ENCODE assay signal across 12 mouse cellular contexts in genomic region chr5:103758491-103758890, GRCm38 (mm10).
DNase-seq lines count a peak whose midpoint lies in the region; ATAC-seq and TF ChIP-seq lines count a peak whose summit lies in the region.
"Had no signal": no experiment of that assay in that cellular context is flagged by ENCODE, and none has a peak within 500 bp of the region (broad histone marks: within the 10 kb centered on the region; RNA-seq: fewer than 3 reads in every experiment).

No protein-coding gene starts in this region.

- H3K4me3 ChIP-seq in heart, embryonic 13.5 days = no peak overlapping the region
- peak overlapping the region; percentile 87 for H3K4me3 ChIP-seq in liver, embryonic 13.5 days (replicated peaks)
- no peak overlapping the region for H3K4me3 ChIP-seq in intestine, postnatal 0 days (ENCODE audit: low read depth, low read length)
- H3K4me3 ChIP-seq: forebrain, embryonic 10.5 days; neural tube, embryonic 15.5 days had no signal

- no peak for TF ChIP-seq CTCF in intestine, postnatal 0 days (IDR thresholded peaks at IDR 0.05; ENCODE audit: low read depth)

- peaks cover 80% of the 10 kb centered on the region for H3K4me1 ChIP-seq in heart, embryonic 13.5 days
- peaks cover 81% of the 10 kb centered on the region for H3K4me1 ChIP-seq in liver, embryonic 13.5 days (replicated peaks)
- H3K4me1 ChIP-seq in intestine, postnatal 0 days (replicated peaks; ENCODE audit: control insufficient read depth, insufficient read depth, low read length) = peaks cover 11% of the 10 kb centered on the region; the same call in 1 of the 2 replicates

- 0 out of 2 replicates have a peak overlapping the region, but pooled peaks have one; percentile 95 for H3K4me2 ChIP-seq in heart, embryonic 13.5 days
- H3K4me2 ChIP-seq in liver, embryonic 13.5 days = peak overlapping the region; percentile 98
- no peak overlapping the region for H3K4me2 ChIP-seq in intestine, postnatal 0 days (replicated peaks; ENCODE audit: low read depth)
- H3K4me2 ChIP-seq: neural tube, embryonic 15.5 days had no signal

- WGBS in heart, embryonic 13.5 days = 58% methylated on average over 4 of the region's 4 CpGs
- WGBS in liver, embryonic 13.5 days (ENCODE audit: insufficient replicate concordance) = 52% methylated on average over 4 of the region's 4 CpGs
- WGBS in intestine, postnatal 0 days = 64% methylated on average over 4 of the region's 4 CpGs

- H3K9ac ChIP-seq in heart, embryonic 13.5 days = no peak overlapping the region
- peak overlapping the region; percentile 96 for H3K9ac ChIP-seq in liver, embryonic 13.5 days
- H3K9ac ChIP-seq in intestine, postnatal 0 days (ENCODE audit: low read depth, low read length) = no peak overlapping the region
- H3K9ac ChIP-seq: neural tube, embryonic 15.5 days had no signal

- H3K27me3 ChIP-seq in heart, embryonic 13.5 days (replicated peaks) = no peaks in the 10 kb centered on the region
- no peaks in the 10 kb centered on the region for H3K27me3 ChIP-seq in liver, embryonic 13.5 days
- no peaks in the 10 kb centered on the region for H3K27me3 ChIP-seq in intestine, postnatal 0 days (replicated peaks; ENCODE audit: control insufficient read depth, insufficient read depth, low read length)

- no peak overlapping the region for H3K27ac ChIP-seq in heart, embryonic 13.5 days (replicated peaks)
- peak overlapping the region; percentile 100 for H3K27ac ChIP-seq in liver, embryonic 13.5 days
- H3K27ac ChIP-seq in intestine, postnatal 0 days (ENCODE audit: low read depth, low read length) = no peak overlapping the region
- H3K27ac ChIP-seq: forebrain, embryonic 10.5 days; neural tube, embryonic 15.5 days had no signal

- peak; percentile 56 to 82 for DNase-seq in adrenal gland, adult (ENCODE audit: inconsistent age in 2 of 2, low spot score in 1 of 2)
- no peak for DNase-seq in adrenal gland, postnatal 14 days
- no peak for DNase-seq in heart, postnatal 4 days
- DNase-seq in NIH3T3 (ENCODE audit: low read depth) = peak; percentile 75
- no peak for DNase-seq in liver, embryonic 13.5 days
- DNase-seq in embryo, embryonic 11 days = no peak
- DNase-seq: lung, adult 18-20 months; right cerebral cortex, adult 18-20 months had no signal

- H3K36me3 ChIP-seq in heart, embryonic 13.5 days = no peaks in the 10 kb centered on the region
- peaks cover 15% of the 10 kb centered on the region for H3K36me3 ChIP-seq in liver, embryonic 13.5 days
- no peaks in the 10 kb centered on the region; the same call in 1 of the 2 replicates for H3K36me3 ChIP-seq in intestine, postnatal 0 days (ENCODE audit: control insufficient read depth, insufficient read depth)
- H3K36me3 ChIP-seq: neural tube, embryonic 15.5 days had no signal

- H3K9me3 ChIP-seq in heart, embryonic 13.5 days = no peaks in the 10 kb centered on the region
- no peaks in the 10 kb centered on the region for H3K9me3 ChIP-seq in liver, embryonic 13.5 days (replicated peaks)
- H3K9me3 ChIP-seq in intestine, postnatal 0 days (ENCODE audit: control insufficient read depth) = no peaks in the 10 kb centered on the region
- H3K9me3 ChIP-seq: neural tube, embryonic 15.5 days had no signal

- no peak for ATAC-seq in heart, embryonic 13.5 days (ENCODE audit: extremely low read depth, insufficient number of reproducible peaks, low FRiP score, low TSS enrichment)
- no peak for ATAC-seq in liver, embryonic 13.5 days (ENCODE audit: low read depth)
- no peak for ATAC-seq in intestine, postnatal 0 days

Comparison
In these comparisons a context has a peak if more than half of its experiments do, and no peak if none do; other contexts are left out.
1. DNase-seq: peak in adrenal gland, adult (2 of 2) and NIH3T3 (single experiment); none in adrenal gland, postnatal 14 days (single experiment), heart, postnatal 4 days (single experiment), liver, embryonic 13.5 days (single experiment) and embryo, embryonic 11 days (single experiment).